Mouse (Mus musculus): ENCODE data around the gene 5530401A14Rik.

DNA sequence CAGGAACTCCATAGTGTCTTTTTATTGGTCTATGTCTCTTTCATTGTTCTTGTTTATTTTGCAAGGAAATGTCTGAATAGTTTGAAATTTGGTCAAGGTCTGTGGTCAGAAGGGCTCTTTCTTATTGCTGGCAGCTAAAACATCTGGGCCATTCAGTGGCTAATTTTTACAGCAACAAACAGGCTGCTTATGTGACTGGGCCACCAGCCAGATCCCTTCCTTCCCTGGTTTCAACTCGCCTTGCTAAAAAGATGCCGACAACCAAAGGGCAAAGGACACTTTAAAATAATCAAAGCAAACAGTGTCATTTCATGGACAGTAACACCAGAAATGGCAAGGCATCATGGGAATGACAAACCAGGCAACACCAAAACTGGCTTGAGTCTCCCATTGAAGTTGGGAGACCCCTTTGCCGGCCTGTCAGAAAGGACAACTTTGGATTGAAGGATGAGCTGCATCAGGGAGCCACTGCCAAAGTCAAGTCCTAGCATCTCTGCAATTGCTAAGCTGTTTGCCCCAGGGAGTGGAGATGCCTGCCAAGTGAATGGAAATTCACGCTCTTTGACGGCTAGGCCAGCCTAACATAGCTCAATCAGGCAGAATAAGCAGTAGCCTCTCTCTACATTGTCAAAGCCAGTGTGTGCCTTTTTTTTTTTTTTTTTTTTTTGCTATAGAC lies 15.3 kb upstream of the 5530401A14Rik start:
- TF ChIP-seq GATA2 (IDR thresholded peaks at IDR 0.05; ENCODE audit: borderline replicate concordance, low read depth, low read length): no peak
- no peak for TF ChIP-seq CTCF (IDR thresholded peaks at IDR 0.05; ENCODE audit: low read depth, low read length)
- no peak for TF ChIP-seq GATA1 (IDR thresholded peaks at IDR 0.05; ENCODE audit: borderline replicate concordance, low read length)
- no peak for TF ChIP-seq TAL1 (conservative IDR thresholded peaks at IDR 0.05; ENCODE audit: low read depth, low read length)

Measured in G1E (cell line).